Mouse (Mus musculus): Measurements from ENCODE around the gene Syt8.

GRCm38 (mm10) chr7:142415314-142415713 lies 19.3 kb upstream of the Syt8 start:
- TF ChIP-seq GATA1 (IDR thresholded peaks at IDR 0.05; ENCODE audit: borderline replicate concordance, low read length): no peak
- TF ChIP-seq FLI1 (IDR thresholded peaks at IDR 0.05; ENCODE audit: low read length): no peak
